Mouse (Mus musculus): ENCODE data around the gene Armc2. TPM values are rescaled to one million over a fixed set of nuclear protein-coding genes. Genes with fewer than 3 reads are reported as not detected.

Armc2 gene
- polyA plus RNA-seq, 1 experiment, result not detected

DNA sequence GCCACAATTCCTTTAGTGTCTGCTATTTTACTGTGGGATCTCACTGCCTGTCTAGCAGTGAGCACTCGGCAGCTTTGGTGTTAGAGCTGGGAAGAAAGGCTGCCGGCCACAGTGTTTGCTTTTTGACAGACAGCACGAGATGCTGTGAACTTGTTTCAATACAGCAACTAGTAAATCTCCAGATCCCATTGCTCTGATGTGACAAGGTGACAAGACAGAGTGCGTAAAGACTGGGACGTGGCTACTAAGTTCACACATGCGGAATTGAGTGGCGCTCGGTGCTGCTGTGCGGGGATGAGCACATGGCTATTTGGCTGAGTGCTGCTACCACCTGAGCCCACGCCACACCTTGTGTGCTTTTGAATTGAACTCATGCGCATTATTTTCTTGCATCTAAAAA is 110.8 kb downstream of the Armc2 start:
- TF ChIP-seq GATA1 (IDR thresholded peaks at IDR 0.05; ENCODE audit: low read length), result no peak

GRCm38 (mm10) chr10:41901864-41902263 is 116.4 kb downstream of the Armc2 start:
- TF ChIP-seq GATA1 (IDR thresholded peaks at IDR 0.05; ENCODE audit: low read length), result no peak

DNA sequence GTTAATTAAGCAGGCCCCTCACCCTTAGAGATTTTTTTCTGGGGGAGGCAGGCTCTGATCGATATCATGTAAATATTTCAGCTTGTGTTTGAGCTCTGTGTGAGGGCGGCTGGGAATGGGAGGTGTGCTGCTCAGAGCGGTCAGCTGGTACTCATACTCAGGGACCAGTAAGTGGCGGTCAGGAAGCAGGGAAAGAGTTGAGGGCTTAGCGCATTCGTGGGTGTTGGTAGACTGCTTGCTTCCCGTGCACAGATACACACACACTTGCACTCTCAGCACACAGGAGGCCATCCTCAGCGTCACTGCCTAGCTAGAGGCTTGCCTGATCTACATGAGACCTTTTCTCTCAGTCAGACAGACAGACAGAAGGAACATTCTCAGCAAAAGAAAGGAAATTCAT is 116.8 kb downstream of the Armc2 start:
- no peak for TF ChIP-seq GATA1 (IDR thresholded peaks at IDR 0.05; ENCODE audit: low read length)

DNA sequence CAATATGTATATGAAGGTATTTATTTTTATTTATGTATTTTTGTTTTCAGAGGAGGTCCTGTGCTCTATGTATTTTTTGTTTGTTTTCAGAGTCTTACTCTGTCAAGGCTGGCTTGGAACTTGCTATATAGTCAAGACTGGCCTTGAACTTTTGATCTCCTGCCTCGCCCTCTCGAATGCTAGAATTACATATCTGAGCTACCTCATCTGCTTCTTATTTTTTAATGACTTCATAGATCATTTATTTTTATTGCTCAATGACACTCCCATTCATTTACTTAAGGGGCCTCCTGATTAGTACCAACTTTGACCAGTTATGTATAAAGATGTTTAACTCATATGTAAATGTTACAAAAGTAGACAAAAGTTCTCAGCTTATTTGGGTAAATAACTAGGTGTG is 121.4 kb downstream of the Armc2 start:
- TF ChIP-seq GATA1 (IDR thresholded peaks at IDR 0.05; ENCODE audit: low read length), result no peak

DNA sequence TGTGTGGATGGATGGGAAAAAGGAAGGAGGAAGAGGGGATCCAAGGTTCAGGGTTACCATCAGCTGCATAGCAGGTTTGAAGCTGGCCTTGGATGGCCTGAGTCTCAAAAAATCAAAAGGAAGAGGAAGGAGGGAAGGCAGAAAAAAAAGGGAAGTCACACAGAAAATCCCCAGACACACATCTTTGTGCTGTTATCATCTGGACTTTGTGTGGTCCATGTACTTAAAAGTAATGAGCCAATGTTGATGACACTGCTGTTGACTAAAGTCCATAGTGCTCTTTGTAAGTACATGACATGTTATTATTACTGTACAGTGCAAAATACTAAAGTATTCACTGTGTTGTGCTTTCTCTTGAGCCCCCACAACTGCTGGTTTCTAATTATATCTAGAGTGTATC is 121.8 kb downstream of the Armc2 start:
- no peak for TF ChIP-seq GATA1 (IDR thresholded peaks at IDR 0.05; ENCODE audit: low read length)

- TF ChIP-seq GATA1 (IDR thresholded peaks at IDR 0.05; ENCODE audit: low read length), result no peak
These were observed 124.5 kb downstream of the Armc2 start for GRCm38 (mm10) chr10:41893433-41894411.

GRCm38 (mm10) chr10:41891312-41891711 is 126.9 kb downstream of the Armc2 start:
- TF ChIP-seq GATA1 (IDR thresholded peaks at IDR 0.05; ENCODE audit: low read length), result no peak

- TF ChIP-seq GATA1 (IDR thresholded peaks at IDR 0.05; ENCODE audit: low read length), result no peak
These were observed 127.7 kb downstream of the Armc2 start for GRCm38 (mm10) chr10:41890537-41890936.

DNA sequence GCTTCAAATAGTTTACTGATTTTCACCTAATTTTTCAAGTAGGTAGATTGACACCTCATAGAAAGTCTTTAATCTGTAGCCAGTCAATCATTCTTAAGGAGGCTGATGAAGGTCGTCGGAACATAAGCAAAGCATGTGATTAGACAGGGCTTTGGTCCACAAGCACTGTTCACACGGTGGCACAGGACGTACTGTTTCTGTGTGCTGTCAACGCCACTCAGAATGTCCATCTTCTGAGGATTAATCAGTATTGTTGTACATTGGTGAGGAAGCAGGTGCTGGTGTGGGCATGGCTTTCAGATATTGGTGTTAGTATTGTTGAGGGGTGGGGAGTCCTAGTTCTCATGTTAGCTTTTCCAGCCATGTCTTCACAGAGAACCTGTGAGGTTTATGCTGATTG is 128.7 kb downstream of the Armc2 start:
- no peak for TF ChIP-seq GATA1 (IDR thresholded peaks at IDR 0.05; ENCODE audit: low read length)

DNA sequence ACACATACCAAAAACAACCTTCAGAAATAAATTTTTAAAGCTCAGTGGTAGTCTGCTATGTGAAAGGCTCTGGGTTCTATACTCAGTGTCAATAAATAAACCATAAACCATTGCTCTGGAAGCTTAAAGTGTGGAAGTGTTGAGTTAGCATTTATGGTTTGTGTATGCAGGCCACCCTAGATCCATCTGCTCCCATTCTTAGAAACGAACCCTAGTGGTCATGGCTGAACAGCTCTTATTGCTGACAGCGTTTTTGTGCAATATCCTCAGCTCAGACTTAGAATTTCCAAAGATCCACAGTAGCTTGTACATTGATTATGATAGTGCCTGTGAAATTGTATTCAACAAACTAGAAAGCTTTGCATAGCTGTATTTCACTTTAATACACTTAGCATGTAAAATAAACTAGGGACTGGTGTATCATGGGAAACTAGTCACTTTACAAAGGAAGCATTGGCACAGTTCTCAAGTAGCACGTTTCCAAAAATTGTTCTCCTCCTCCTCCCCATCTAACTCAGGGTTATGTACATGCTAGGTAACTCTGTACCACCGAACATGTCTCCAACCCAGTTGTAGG is 129.8 kb downstream of the Armc2 start:
- TF ChIP-seq GATA1 (IDR thresholded peaks at IDR 0.05; ENCODE audit: low read length), result no peak

DNA sequence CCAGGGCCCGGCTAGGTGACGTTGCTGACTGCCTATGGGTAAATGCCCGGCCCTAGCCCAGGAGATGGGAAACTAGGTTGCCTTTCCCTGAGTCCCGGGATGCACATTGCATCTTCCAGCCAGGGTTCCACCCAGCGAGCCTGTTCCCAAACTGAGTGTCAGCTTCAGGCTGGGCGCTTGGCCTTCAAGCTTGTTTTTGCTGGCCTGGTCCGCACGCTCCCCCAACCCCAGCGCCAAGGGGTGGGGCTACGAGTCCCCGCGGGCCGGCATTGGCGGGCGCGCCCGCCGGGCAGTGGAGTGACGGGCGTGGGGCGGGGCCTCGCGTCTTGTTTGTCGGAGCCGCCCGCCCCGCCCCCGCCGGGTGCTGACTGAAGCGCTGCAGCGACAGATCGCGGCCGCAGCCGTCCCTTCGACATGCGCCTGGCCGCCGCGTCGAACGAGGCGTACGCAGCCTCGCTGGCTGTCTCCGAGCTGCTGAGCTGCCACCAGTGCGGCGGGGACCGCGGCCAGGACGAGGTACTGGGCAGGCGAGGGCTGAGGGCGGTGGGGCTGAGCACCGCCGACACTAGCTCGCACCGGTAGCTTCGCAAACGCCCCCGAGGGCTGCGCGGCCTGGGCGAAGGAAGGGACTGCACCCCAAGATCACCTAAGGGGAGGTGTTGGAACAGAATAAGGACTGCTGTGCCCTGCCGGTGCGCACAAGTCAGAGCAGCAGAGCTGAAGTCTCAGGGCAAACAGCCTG is 131.0 kb downstream of the Armc2 start:
- TF ChIP-seq GATA1 (IDR thresholded peaks at IDR 0.05; ENCODE audit: low read length), result no peak

DNA sequence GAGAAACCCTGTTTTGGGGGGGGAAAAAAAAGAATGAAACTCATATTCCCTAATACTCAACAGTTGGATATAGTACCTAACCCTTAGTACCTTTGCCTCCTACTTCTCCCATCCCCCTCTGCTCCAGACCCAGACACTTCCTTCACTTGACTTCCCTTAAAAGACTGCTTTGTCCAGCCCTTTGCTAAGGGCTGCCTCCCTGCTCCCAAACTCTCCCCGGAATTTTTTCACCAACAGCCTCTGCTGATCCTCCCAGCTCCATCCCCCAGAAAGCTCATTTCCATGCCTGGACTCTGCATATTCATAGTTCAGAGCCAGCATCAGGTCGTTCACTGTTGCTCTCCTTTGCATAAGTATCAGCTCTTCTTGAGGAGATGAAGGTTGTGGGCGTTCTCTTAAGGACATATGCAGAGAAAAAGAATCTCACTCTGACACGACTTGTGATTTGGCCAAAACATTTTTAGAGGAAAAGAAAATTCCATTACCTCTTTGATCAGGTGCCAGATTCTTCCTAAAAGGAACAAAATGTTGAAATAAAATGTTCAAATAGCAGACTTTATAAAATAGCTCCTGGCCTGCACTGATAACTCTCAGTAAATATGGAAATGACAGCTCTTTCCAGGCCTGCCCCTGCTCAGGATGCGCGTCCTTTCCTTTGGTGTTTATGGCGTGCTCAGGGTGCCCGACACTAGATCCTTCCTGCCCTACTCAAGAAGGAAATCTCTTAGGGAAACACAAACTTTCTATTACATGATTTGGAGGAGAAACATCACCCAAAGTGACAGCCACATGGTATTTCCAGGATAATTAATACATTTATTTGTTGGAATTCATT is 134.3 kb downstream of the Armc2 start:
- TF ChIP-seq GATA1 (IDR thresholded peaks at IDR 0.05; ENCODE audit: low read length), result no peak

DNA sequence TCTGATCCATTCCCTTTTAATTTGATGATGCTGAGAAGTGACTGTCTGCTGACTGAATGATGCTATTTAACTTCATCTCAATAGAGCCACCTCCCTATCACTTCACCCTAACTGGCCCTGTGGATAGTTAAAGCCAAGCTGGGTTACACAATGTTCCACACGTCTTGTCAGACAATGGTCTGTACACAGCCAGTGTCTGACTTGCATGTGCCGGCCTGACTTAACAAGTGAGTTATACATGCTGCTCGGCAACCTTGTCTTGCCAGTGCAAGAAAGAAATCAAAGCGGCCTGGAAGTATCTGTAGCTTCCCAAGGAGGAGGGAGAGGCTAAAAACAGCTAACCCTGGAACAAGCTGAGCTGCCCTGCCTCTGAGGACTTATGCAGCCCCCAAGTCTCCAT is 136.8 kb downstream of the Armc2 start:
- no peak for TF ChIP-seq GATA1 (IDR thresholded peaks at IDR 0.05; ENCODE audit: low read length)

DNA sequence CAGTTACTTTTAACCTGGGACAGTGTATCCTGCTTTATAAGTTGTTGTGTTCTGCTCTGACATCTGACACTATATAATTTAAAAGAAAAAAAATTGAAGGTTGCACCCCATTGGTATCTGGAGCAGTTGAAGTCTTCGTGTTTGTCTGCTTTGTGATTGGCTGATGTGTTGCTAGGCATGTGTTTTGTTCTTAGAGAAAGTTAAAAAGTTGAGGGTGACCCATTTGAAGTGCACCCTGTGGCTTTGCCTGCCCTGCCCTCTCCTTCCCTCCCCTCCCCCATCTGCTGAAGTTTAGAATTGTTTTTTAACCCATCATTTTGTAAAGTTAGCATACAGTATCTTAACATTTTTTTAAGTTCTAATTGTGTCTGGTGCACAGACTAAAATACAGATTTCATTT is 137.5 kb downstream of the Armc2 start:
- TF ChIP-seq GATA1 (IDR thresholded peaks at IDR 0.05; ENCODE audit: low read length), result no peak

DNA sequence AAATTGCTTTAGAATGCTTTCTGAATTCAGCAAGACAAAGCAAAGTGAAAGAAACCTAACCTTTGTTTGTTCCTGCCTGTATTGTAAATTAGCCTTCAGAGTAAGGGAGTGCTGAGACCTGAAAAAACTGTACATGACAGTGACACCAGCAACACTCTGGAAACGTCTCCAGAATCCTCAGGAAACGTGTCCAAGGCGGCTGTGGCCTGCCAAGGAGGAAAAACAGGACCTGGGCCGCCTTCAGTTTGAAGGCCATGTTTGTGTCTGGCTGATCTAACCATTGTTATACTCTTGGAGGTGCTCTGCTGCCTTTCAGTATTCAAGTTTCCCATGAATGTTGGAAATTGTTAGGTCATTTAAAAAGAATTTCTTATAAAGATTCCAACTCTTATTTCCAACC is 138.0 kb downstream of the Armc2 start:
- no peak for TF ChIP-seq GATA1 (IDR thresholded peaks at IDR 0.05; ENCODE audit: low read length)
